Mouse (Mus musculus) cerebellum, postnatal 25 days (tissue): ENCODE data around the gene Gls.
A peak's percentile ranks its signal among the peaks of the same experiment; 100 is the strongest.

Experiments
- DNase-seq, 2 experiments: peaks; one replicate each; pipeline ENCODE4 v3.0.0; 2021; ENCODE audit warnings: mixed read lengths in 2 of 2

Gls gene

GRCm38 (mm10) chr1:52119691-52120090, 113.3 kb downstream of the Gls start:
- peak in 1 of 2 experiments; percentile 41 for DNase-seq

- peak; percentile 90 to 95 for DNase-seq
Observed at GRCm38 (mm10) chr1:52118860-52119591, 114.0 kb downstream of the Gls start, which contains the start of gene Stat1. Gene Stat1, plus strand, starts transcription at chr1:52119440.

- DNase-seq, result no peak
Observed at GRCm38 (mm10) chr1:52117777-52118176, 115.3 kb downstream of the Gls start.

GRCm38 (mm10) chr1:52116441-52116840, 116.6 kb downstream of the Gls start:
- DNase-seq, result no peak

GRCm38 (mm10) chr1:52113666-52114069, 119.4 kb downstream of the Gls start:
- DNase-seq, result peak; percentile 99 to 100
